Mouse (Mus musculus) testis, adult 2 months (tissue): ENCODE measurements around the gene Ccdc146.

Experiments
- CTCF ChIP-seq: fragments of 200-500 bp; IDR thresholded peaks from 2 replicates; pipeline ENCODE4 v1.5.1; 2012; ENCODE audit warnings: low read depth, mild to moderate bottlenecking, inconsistent platforms, low read length, moderate library complexity; ENCODE audit not compliant: control insufficient read depth, insufficient read depth, insufficient replicate concordance
- POLR2A ChIP-seq: fragments of 200-500 bp; IDR thresholded peaks from 2 replicates; pipeline ENCODE4 v1.6.1; 2012; ENCODE audit warnings: low read depth, mild to moderate bottlenecking, inconsistent platforms, low read length, moderate library complexity; ENCODE audit not compliant: control insufficient read depth

GRCm38 (mm10) chr5:21314696-21315095 lies 109.8 kb downstream of the Ccdc146 start:
- TF ChIP-seq CTCF (no peak), POLR2A (no peak)
